Mouse (Mus musculus): ENCODE measurements at regions not wholly inside any gene's neighbourhood (a gene's known extent, or its start where the extent isn't known, plus 50 kb on each side); places are given as distances from the start of the nearest gene placed in this dataset.

GRCm38 (mm10) chr5:76040454-76041203 lies 62.4 kb upstream of the Kdr start:
- Histone ChIP-seq H3K4me2 (ENCODE audit: low read depth, low read length) (no peak overlapping the region), H3K4me3 (ENCODE audit: low read depth, low read length) (no peak overlapping the region), H3K36me3 (ENCODE audit: control insufficient read depth, insufficient read depth) (no peaks in the 10 kb centered on the region), H3K9ac (ENCODE audit: low read depth, low read length) (no peak overlapping the region), H3K9me3 (replicated peaks; ENCODE audit: control insufficient read depth, low read length) (no peaks in the 10 kb centered on the region), H3K4me1 (ENCODE audit: control insufficient read depth, low read depth, low read length) (no peaks in the 10 kb centered on the region), H3K27me3 (ENCODE audit: control insufficient read depth, insufficient read depth, low read depth, low read length) (no peaks in the 10 kb centered on the region), H3K27ac (ENCODE audit: low read length) (no peak overlapping the region)
- no peak for ATAC-seq (ENCODE audit: low read depth)
- 44% methylated on average over 10 of the region's 10 CpGs for WGBS (ENCODE audit: insufficient replicate concordance)

- no peak overlapping the region for H3K27ac ChIP-seq (ENCODE audit: low read length)
- H3K4me2 ChIP-seq (ENCODE audit: low read depth, low read length): no peak overlapping the region
- H3K9me3 ChIP-seq (replicated peaks; ENCODE audit: control insufficient read depth, low read length): no peaks in the 10 kb centered on the region
- H3K9ac ChIP-seq (ENCODE audit: low read depth, low read length): no peak overlapping the region
- no peak overlapping the region for H3K4me3 ChIP-seq (ENCODE audit: low read depth, low read length)
- WGBS (ENCODE audit: insufficient replicate concordance): 32% methylated on average over 4 of the region's 4 CpGs
- no peak for ATAC-seq (ENCODE audit: low read depth)
- H3K36me3 ChIP-seq (ENCODE audit: control insufficient read depth, insufficient read depth): no peaks in the 10 kb centered on the region
- H3K4me1 ChIP-seq (ENCODE audit: control insufficient read depth, low read depth, low read length): no peaks in the 10 kb centered on the region
- no peaks in the 10 kb centered on the region for H3K27me3 ChIP-seq (ENCODE audit: control insufficient read depth, insufficient read depth, low read depth, low read length)
Observed at GRCm38 (mm10) chr5:76028729-76029128, 50.5 kb upstream of the Kdr start.

All from liver, embryonic 16.5 days (tissue).